Mouse (Mus musculus) cerebral cortex, adult 2 months (tissue): Measurements from ENCODE around the gene Sart1.

Experiments used
- WGBS: fragments of 180-500 bp; shearing (Covaris S2); methylation state at CpG from one replicate; pipeline ENCODE4 v1.1.7; 2018; 5-methylcytosine and 5-hydroxymethylcytosine counted together

Sart1 gene

DNA sequence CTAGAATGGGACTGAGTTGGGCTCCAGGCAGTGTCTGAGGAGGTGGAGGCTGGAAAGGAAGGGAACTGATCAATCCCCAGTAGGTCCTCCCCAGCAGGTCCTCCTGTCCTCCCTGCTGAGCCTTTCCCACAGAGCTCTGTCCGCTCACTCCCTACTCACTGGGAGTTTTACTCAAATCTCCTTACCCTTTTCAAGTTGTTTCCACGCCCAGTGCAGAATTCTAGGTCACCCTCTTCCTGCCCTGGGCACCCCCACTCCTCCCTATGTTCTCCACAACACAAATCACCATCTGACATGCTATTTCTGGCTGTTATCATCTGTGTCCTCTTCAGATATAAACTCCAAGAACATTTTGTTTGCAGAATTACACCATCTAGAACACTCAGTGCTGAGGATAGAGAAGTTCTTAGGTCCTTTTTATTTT, 26.0 kb upstream of the Sart1 start:
- WGBS, result 63% methylated on average over 2 of the region's 2 CpGs

GRCm38 (mm10) chr19:5413840-5414239, 25.3 kb upstream of the Sart1 start:
- WGBS, result 65% methylated on average over 4 of the region's 4 CpGs

- WGBS, result 42% methylated on average over 5 of the region's 5 CpGs
Observed at GRCm38 (mm10) chr19:5411961-5412360, 23.5 kb upstream of the Sart1 start.

GRCm38 (mm10) chr19:5410641-5411040, 22.1 kb upstream of the Sart1 start:
- 92% methylated on average over 5 of the region's 5 CpGs for WGBS

- 58% methylated on average over 5 of the region's 5 CpGs for WGBS
Observed at GRCm38 (mm10) chr19:5409068-5409467, 20.6 kb upstream of the Sart1 start.

GRCm38 (mm10) chr19:5408057-5409001, 19.8 kb upstream of the Sart1 start:
- 61% methylated on average over 13 of the region's 13 CpGs for WGBS

DNA sequence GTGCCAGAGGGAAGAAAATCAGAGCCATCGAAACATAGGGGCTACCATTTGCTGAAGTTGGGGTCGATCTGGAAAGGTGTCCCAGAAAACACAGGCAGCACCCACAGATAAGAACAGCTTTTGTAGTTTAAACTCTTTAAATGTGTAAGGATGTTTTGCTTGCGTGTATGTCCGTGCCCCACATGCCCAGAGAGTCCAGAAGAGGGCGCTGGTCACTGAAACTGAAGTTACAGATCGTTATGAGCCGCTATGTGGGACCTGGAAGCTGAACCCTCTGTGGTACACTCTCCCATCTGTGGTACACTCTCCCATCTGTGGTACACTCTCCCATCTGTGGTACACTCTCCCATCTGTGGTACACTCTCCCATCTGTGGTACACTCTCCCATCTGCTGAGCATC, 18.6 kb upstream of the Sart1 start:
- WGBS, result 14% methylated on average over 7 of the region's 7 CpGs

DNA sequence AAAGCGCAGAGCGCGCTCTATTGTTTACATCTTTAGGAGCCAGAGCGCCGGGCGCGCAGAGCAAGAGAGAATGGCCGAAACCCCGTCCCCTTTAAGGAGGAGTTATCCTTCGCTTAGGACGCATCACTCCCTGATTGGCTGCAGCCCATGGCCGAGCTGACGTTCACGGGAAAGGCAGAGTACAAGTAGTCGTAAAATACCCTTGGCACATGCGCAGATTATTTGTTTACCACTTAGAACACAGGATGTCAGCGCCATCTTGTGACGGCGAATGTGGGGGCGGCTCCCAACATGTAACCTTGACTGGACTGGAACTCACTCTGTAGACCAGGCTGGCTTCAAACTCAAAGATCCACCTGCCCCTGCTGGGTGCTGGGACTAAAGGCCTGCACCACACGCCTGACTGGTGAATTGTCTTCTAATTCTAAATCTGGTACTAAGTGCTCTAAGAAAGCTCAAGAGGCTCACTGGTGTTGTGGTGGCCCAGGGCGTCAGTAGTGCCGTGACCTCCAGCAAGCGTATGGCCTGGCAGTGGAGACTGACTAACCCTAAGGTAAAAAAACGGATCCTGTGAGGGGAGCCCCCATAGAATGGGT, 18.1 kb upstream of the Sart1 start:
- 27% methylated on average over 25 of the region's 25 CpGs for WGBS

- 24% methylated on average over 7 of the region's 7 CpGs for WGBS
Observed at GRCm38 (mm10) chr19:5405924-5406323, 17.4 kb upstream of the Sart1 start.

GRCm38 (mm10) chr19:5402293-5402692, 13.8 kb upstream of the Sart1 start, which contains the start of gene Tsga10ip:
Tsga10ip (minus strand) TSS chr19:5402526.
- WGBS, result 79% methylated on average over 8 of the region's 8 CpGs

GRCm38 (mm10) chr19:5401073-5401472, 12.6 kb upstream of the Sart1 start:
- WGBS, result 76% methylated on average over 4 of the region's 4 CpGs

DNA sequence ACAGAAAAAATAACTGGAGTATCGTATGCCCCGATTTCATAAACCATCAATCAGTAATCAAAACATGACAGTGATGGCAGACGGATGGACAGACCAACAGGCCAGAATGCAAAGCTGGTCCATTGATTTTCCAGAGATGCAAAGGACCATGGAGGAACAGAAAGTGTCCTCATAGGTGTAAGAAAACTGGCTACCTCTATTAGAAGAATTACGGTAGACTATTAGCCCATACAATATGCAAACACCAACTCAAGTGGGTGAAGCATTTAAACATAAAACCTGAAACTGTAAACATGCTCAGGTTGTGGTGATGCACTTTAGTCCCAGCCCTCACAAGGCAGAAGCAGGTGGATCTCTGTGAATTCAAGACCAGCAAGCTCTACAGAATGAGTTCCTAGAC, 6.9 kb upstream of the Sart1 start:
- 75% methylated on average over 4 of the region's 4 CpGs for WGBS

DNA sequence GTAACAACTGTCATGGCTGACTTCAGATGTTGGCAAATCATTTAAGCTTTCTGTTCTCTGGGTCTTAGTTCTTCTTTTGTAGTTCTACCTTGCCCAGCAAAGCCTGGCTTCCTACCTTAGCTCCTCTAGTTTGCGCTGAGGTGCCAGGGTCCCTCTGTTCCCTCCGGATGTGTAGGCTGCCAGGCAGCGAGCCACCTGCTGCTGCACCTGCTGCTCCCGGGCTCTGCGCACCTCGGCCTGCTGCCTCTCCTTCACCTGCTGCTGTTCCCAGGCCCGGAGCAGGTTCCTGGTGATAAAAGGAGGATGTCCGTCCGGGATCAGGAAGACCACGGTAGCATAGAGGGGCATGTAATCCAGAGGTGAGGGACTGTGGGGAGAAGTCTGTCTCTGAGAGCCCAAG, 5.7 kb upstream of the Sart1 start:
- 61% methylated on average over 10 of the region's 10 CpGs for WGBS

DNA sequence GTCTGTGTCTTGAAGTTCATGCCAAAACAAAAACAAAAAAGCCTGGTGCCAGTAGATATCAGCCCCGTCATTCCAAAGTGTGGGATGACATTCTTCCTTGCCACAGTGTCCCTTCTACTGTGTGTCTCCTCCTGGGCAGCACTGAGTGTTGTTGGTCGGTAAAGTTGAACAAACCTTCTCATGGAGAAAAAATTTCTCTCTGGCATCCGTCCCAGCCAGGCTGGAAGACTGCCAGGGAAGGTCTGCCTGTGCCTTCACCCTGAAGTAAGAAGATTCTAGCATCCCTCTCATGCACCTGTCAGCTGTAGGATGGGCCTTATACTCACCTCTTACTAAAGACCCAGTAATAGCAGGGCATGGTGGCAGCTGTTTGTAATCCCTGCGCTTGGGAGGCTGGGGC, 4.4 kb upstream of the Sart1 start:
- WGBS, result 35% methylated on average over 4 of the region's 4 CpGs

DNA sequence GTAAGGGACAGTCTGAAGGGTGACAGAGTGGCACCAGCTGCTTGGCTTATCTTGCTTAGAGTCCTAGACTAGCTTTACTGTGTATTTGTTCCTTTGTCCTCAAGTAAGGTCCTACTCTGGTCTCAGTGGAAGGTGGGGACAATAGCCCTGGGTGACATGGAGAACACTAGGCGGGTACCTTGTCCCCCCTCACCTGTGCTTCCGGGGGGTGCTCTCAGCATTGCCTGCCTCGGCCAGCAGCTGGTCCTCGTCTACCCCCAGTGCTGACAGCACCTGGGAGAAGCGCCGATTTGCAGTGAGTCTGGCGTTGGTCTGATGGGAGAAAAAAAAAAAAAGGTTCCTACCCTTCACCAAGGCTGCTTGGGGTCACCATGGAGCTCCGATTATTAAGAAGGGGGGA, 1.9 kb upstream of the Sart1 start:
- 90% methylated on average over 8 of the region's 8 CpGs for WGBS

DNA sequence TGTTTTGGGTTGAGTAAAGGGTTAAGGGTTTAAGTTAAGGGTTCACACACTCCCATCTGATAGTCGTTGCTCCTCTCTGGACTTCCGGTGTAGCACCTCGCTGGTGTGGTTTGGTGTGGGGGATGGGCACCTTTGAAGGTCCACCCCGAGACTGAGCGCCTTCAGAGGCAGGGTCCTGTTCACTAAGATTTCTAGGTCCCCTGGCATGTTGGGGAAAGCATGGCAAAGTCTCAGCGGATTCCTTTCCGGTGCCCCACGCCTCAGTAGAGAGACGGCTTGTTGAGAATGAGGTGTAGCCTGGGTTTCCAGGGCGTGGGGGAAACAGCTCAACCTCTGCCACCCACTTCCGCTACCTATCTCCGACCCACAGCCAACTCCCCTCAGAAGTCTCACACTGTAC, 1.1 kb upstream of the Sart1 start:
- 50% methylated on average over 12 of the region's 12 CpGs for WGBS

DNA sequence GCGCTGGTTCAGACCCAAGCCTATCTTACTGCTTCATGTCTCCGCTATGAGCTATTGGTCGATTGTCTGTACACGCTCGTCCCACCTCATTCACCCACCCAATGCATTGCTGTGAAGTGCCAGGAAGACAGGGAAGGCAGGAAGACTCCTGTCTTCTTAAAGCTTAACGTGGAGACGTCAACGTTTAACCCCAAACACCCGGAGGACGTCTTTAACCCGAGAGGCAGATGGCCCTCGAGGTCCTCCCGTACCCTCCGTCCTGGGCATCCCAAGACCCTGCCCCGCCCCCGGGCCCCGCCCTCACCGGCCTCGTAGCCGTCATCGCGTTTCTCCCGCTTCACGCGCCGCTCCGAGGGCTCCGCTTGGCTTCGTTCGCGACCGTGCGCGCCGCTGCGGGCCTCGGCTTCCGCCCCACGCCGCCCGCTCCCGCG, 477 bp downstream of the Sart1 start:
- under 1% methylated on average over 43 of the region's 43 CpGs for WGBS

GRCm38 (mm10) chr19:5384715-5385114, 3.8 kb downstream of the Sart1 start:
- WGBS, result 87% methylated on average over 8 of the region's 8 CpGs

DNA sequence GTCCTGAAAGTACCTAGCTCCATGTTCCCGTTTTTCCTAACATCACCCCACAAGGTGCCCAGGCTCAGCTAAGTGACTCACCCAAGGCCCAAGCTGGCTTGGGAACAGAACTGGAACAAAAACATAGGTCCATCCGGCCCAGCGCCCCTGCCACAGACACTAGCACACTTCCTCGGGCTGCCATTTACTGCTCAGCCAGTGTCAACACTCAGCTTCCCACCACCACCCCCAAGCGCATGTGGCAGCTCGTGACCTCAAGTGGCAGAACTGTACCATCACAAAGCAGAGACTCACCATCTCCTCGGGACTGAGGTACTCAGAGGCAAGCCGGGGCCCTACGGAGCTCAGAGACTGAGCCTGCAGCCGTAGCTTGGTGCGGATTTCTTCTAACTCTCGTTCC, 5.2 kb downstream of the Sart1 start:
- 91% methylated on average over 12 of the region's 12 CpGs for WGBS

DNA sequence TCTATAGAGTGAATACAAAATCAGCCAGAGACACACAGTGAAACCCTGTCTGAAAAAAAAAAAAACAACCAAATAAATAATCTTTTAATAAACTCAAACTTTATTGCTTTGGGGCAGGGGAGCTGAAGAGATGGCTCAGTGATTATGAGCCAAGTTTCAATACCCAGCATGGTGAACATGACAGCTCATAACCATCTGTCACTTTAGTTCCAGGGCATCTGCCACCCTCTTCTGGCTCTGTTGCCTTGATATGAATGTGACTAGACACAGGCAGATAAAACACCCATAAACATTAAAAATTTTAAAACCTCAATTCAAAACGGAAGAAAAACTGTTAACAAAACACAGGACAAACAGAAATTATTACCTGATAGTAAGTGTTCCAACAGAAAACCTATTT, 11.1 kb downstream of the Sart1 start:
- 82% methylated on average over 1 of the region's 1 CpGs for WGBS

- WGBS, result 75% methylated on average over 4 of the region's 4 CpGs
Observed at GRCm38 (mm10) chr19:5374748-5375147, 13.8 kb downstream of the Sart1 start.

DNA sequence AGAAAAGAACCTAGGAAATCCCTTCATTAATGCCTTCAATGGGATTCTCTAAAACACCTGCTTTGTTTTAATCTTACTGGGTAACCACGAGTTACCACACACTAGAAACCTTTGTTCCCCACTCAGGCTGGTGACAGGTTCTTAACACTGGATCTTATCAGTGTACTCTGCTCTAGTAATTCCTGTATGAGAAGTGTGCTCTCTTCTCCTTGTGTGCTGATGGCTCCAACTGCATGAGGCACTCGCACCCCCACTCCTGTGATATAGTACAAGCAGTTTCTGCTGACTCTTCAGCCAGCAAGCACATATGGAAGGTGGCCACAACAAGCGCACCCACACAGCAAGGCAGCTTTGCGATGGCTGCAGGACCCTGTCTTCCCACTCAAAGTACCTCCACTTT, 14.3 kb downstream of the Sart1 start:
- WGBS, result 57% methylated on average over 4 of the region's 4 CpGs

DNA sequence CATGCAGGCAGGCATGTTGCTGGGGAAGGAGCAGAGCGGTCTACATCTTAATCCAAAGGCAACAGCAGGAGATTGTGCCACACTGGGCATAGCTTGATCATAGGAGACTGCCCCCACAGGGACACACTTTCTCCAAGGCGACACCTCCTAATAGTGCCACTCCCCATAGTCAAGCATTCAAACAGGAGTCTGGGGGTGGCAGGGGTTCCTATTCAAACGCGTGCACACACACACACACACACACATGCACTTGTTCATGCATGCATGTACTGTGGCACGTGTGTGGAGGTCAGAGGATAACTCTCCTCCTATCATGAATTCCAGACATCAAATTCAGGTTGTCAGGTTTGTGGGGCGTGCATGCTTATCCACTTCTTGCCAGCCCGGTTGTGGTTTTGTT, 15.8 kb downstream of the Sart1 start:
- WGBS, result 93% methylated on average over 7 of the region's 7 CpGs
